In the genomic region with DNA sequence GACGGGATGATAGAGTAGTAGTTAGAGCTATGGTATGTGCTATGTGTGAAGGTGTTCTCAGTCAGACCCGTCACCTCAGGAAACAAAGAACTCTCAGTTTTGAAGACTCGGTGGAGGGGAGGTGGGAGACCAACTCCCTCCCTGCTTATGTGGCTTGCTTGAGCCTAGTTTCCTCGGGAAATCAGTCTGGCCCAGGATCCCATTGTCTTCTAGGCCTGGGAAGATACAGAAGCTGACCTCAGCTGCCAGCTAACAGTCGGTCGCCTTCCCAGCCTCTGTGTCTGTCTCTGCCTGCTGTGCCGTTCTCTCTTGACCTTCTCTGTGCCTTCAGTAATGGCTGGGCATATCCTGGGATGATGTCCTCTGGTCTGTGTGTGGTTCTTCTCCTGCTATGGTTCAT, we compare ENCODE assay signal across 12 mouse cellular contexts.
A peak's percentile ranks its signal among the peaks of the same experiment; 100 is the strongest.
DNase-seq lines count a peak whose midpoint lies in the region; ATAC-seq and TF ChIP-seq lines count a peak whose summit lies in the region.
"Had no signal": no experiment of that assay in that cellular context is flagged by ENCODE, and none has a peak within 500 bp of the region (broad histone marks: within the 10 kb centered on the region; RNA-seq: fewer than 3 reads in every experiment).

No protein-coding gene starts in this region.

- 0 out of 2 replicates have a peak, but pooled peaks have one; percentile 15 for ATAC-seq in cerebellum, adult (ENCODE audit: insufficient number of reproducible peaks, low FRiP score, low TSS enrichment)
- no peak for ATAC-seq in heart, embryonic 15.5 days (replicated peaks; ENCODE audit: insufficient number of reproducible peaks, insufficient read depth, low FRiP score, low read depth)
- no peak for ATAC-seq in midbrain, embryonic 13.5 days
- ATAC-seq in midbrain, postnatal 0 days (ENCODE audit: low FRiP score) = no peak
- ATAC-seq: intestine, embryonic 16.5 days had no signal

- no peak for DNase-seq in cerebellum, adult 9-10 months
- DNase-seq in heart, adult 18-20 months = no peak
- DNase-seq in midbrain, postnatal 0 days (ENCODE audit: low spot score) = no peak
- peak; percentile 43 for DNase-seq in lung, postnatal 10 days
- no peak for DNase-seq in T-cell, adult 2 months (ENCODE audit: low spot score)

- H3K9me3 ChIP-seq in heart, embryonic 15.5 days (replicated peaks) = no peaks in the 10 kb centered on the region
- no peaks in the 10 kb centered on the region for H3K9me3 ChIP-seq in midbrain, embryonic 13.5 days
- no peaks in the 10 kb centered on the region for H3K9me3 ChIP-seq in midbrain, postnatal 0 days (ENCODE audit: low read length)
- H3K9me3 ChIP-seq: limb, embryonic 15.5 days; midbrain, embryonic 10.5 days; neural tube, embryonic 12.5 days had no signal

- H3K4me3 ChIP-seq in heart, embryonic 15.5 days = no peak overlapping the region
- H3K4me3 ChIP-seq in midbrain, embryonic 13.5 days (replicated peaks) = no peak overlapping the region
- no peak overlapping the region for H3K4me3 ChIP-seq in midbrain, postnatal 0 days (ENCODE audit: low read depth, low read length)
- H3K4me3 ChIP-seq: limb, embryonic 15.5 days; midbrain, embryonic 10.5 days; neural tube, embryonic 12.5 days had no signal

- no peaks in the 10 kb centered on the region for H3K27me3 ChIP-seq in heart, embryonic 15.5 days
- no peaks in the 10 kb centered on the region for H3K27me3 ChIP-seq in midbrain, embryonic 13.5 days
- H3K27me3 ChIP-seq in midbrain, postnatal 0 days (ENCODE audit: insufficient read depth, low read length) = no peaks in the 10 kb centered on the region
- H3K27me3 ChIP-seq: limb, embryonic 15.5 days; neural tube, embryonic 12.5 days had no signal

- H3K4me1 ChIP-seq in heart, embryonic 15.5 days (replicated peaks) = peaks cover 60% of the 10 kb centered on the region
- peaks cover 25% of the 10 kb centered on the region for H3K4me1 ChIP-seq in midbrain, embryonic 13.5 days (replicated peaks)
- H3K4me1 ChIP-seq in midbrain, postnatal 0 days (ENCODE audit: insufficient read depth, low read length) = no peaks in the 10 kb centered on the region; the same call in 1 of the 2 replicates

- H3K4me2 ChIP-seq in heart, embryonic 15.5 days = no peak overlapping the region
- H3K4me2 ChIP-seq in midbrain, embryonic 13.5 days (replicated peaks) = no peak overlapping the region
- H3K4me2 ChIP-seq in midbrain, postnatal 0 days (ENCODE audit: low read depth, low read length, poor library complexity, severe bottlenecking) = no peak overlapping the region
- H3K4me2 ChIP-seq: limb, embryonic 15.5 days; neural tube, embryonic 12.5 days had no signal

- WGBS in heart, embryonic 15.5 days = 51% methylated on average over 7 of the region's 7 CpGs
- WGBS in midbrain, embryonic 13.5 days = 66% methylated on average over 7 of the region's 7 CpGs
- 60% methylated on average over 7 of the region's 7 CpGs for WGBS in midbrain, postnatal 0 days

- TF ChIP-seq CTCF in midbrain, postnatal 0 days (IDR thresholded peaks at IDR 0.05) = no peak

- H3K9ac ChIP-seq in heart, embryonic 15.5 days = no peak overlapping the region
- no peak overlapping the region for H3K9ac ChIP-seq in midbrain, embryonic 13.5 days (replicated peaks)
- H3K9ac ChIP-seq in midbrain, postnatal 0 days (replicated peaks; ENCODE audit: low read length, poor library complexity, severe bottlenecking) = no peak overlapping the region
- H3K9ac ChIP-seq: limb, embryonic 15.5 days; neural tube, embryonic 12.5 days had no signal

- H3K36me3 ChIP-seq in heart, embryonic 15.5 days = no peaks in the 10 kb centered on the region
- no peaks in the 10 kb centered on the region for H3K36me3 ChIP-seq in midbrain, embryonic 13.5 days
- H3K36me3 ChIP-seq in midbrain, postnatal 0 days (ENCODE audit: insufficient read depth, low read length) = no peaks in the 10 kb centered on the region
- H3K36me3 ChIP-seq: limb, embryonic 15.5 days; neural tube, embryonic 12.5 days had no signal

- peak overlapping the region; percentile 35 for H3K27ac ChIP-seq in heart, embryonic 15.5 days
- peak overlapping the region; percentile 17; the same call in 1 of the 2 replicates for H3K27ac ChIP-seq in midbrain, embryonic 13.5 days
- no peak overlapping the region for H3K27ac ChIP-seq in midbrain, postnatal 0 days (ENCODE audit: low read depth, low read length)
- H3K27ac ChIP-seq: limb, embryonic 15.5 days; midbrain, embryonic 10.5 days; neural tube, embryonic 12.5 days had no signal
